Mouse (Mus musculus): ENCODE results near the gene Olfr601. TPM values are rescaled to one million over a fixed set of nuclear protein-coding genes. Genes with fewer than 3 reads are reported as not detected.
"Not testable (repeated sequence)": the region's sequence is repeated elsewhere in the genome, so short reads cannot be mapped to it uniquely, and the experiment has no call there.

The Olfr601 gene
- polyA plus RNA-seq (2015; fragmentation: Nextera tagmentation; extraction: Ambion mirVana) = not detected in 2 replicates

- ATAC-seq = no peak
- Histone ChIP-seq H3K4me3 (ENCODE audit: low read length) (no peak within 1 kb of the TSS), H3K36me3 (ENCODE audit: control insufficient read depth, insufficient read depth, low read length) (no peaks in the 10 kb centered on the region), H3K9ac (ENCODE audit: low read depth, low read length) (no peak within 1 kb of the TSS), H3K4me1 (ENCODE audit: control insufficient read depth, insufficient read depth, low read depth, low read length) (no peaks in the 10 kb centered on the region), H3K27ac (ENCODE audit: low read depth, low read length) (no peak within 1 kb of the TSS), H3K9me3 (ENCODE audit: control insufficient read depth, low read length) (no peaks in the 10 kb centered on the region), H3K27me3 (replicated peaks; ENCODE audit: control insufficient read depth, insufficient read depth, low read length) (no peaks in the 10 kb centered on the region), H3K4me2 (ENCODE audit: low read length) (no peak within 1 kb of the TSS)
- WGBS = 91% methylated on average over 1 of the region's 1 CpGs
These were observed at the start of gene Olfr601 for GRCm38 (mm10) chr7:103362555-103362954. Olfr601 (minus strand) TSS chr7:103362655.

- H3K27ac ChIP-seq (ENCODE audit: low read depth, low read length); H3K9ac ChIP-seq (ENCODE audit: low read depth, low read length); H3K9me3 ChIP-seq (ENCODE audit: control insufficient read depth, low read length); H3K4me2 ChIP-seq (ENCODE audit: low read length); H3K4me1 ChIP-seq (ENCODE audit: control insufficient read depth, insufficient read depth, low read depth, low read length); H3K36me3 ChIP-seq (ENCODE audit: control insufficient read depth, insufficient read depth, low read length); ATAC-seq; H3K4me3 ChIP-seq (ENCODE audit: low read length); H3K27me3 ChIP-seq (replicated peaks; ENCODE audit: control insufficient read depth, insufficient read depth, low read length): not testable (repeated sequence)
- 80% methylated on average over 3 of the region's 3 CpGs for WGBS
These were observed 44.1 kb upstream of the Olfr601 start for GRCm38 (mm10) chr7:103406521-103407055.

GRCm38 (mm10) chr7:103398981-103399380 lies 36.5 kb upstream of the Olfr601 start:
- Histone ChIP-seq H3K27me3 (replicated peaks; ENCODE audit: control insufficient read depth, insufficient read depth, low read length) (no peaks in the 10 kb centered on the region), H3K4me1 (ENCODE audit: control insufficient read depth, insufficient read depth, low read depth, low read length) (no peaks in the 10 kb centered on the region), H3K36me3 (ENCODE audit: control insufficient read depth, insufficient read depth, low read length) (no peaks in the 10 kb centered on the region), H3K27ac (ENCODE audit: low read depth, low read length) (no peak overlapping the region), H3K9me3 (ENCODE audit: control insufficient read depth, low read length) (no peaks in the 10 kb centered on the region), H3K4me3 (ENCODE audit: low read length) (no peak overlapping the region), H3K4me2 (ENCODE audit: low read length) (no peak overlapping the region), H3K9ac (ENCODE audit: low read depth, low read length) (no peak overlapping the region)
- 6% methylated on average over 1 of the region's 1 CpGs for WGBS
- ATAC-seq = no peak

- H3K4me1 ChIP-seq (ENCODE audit: control insufficient read depth, insufficient read depth, low read depth, low read length) = no peaks in the 10 kb centered on the region
- no peak overlapping the region for H3K4me2 ChIP-seq (ENCODE audit: low read length)
- H3K36me3 ChIP-seq (ENCODE audit: control insufficient read depth, insufficient read depth, low read length) = no peaks in the 10 kb centered on the region
- no peak overlapping the region for H3K4me3 ChIP-seq (ENCODE audit: low read length)
- no peaks in the 10 kb centered on the region for H3K27me3 ChIP-seq (replicated peaks; ENCODE audit: control insufficient read depth, insufficient read depth, low read length)
- ATAC-seq = no peak
- H3K27ac ChIP-seq (ENCODE audit: low read depth, low read length) = no peak overlapping the region
- H3K9ac ChIP-seq (ENCODE audit: low read depth, low read length) = no peak overlapping the region
- no peaks in the 10 kb centered on the region for H3K9me3 ChIP-seq (ENCODE audit: control insufficient read depth, low read length)
These were observed 35.3 kb upstream of the Olfr601 start for GRCm38 (mm10) chr7:103397758-103398157.

- Histone ChIP-seq H3K9ac (ENCODE audit: low read depth, low read length) (no peak within 1 kb of the TSS), H3K9me3 (ENCODE audit: control insufficient read depth, low read length) (no peaks in the 10 kb centered on the region), H3K27ac (ENCODE audit: low read depth, low read length) (no peak within 1 kb of the TSS), H3K4me1 (ENCODE audit: control insufficient read depth, insufficient read depth, low read depth, low read length) (no peaks in the 10 kb centered on the region), H3K36me3 (ENCODE audit: control insufficient read depth, insufficient read depth, low read length) (no peaks in the 10 kb centered on the region), H3K4me3 (ENCODE audit: low read length) (no peak within 1 kb of the TSS), H3K27me3 (replicated peaks; ENCODE audit: control insufficient read depth, insufficient read depth, low read length) (no peaks in the 10 kb centered on the region), H3K4me2 (ENCODE audit: low read length) (no peak within 1 kb of the TSS)
- ATAC-seq = no peak
These were observed 23.6 kb upstream of the Olfr601 start, which contains the start of gene Olfr603 for GRCm38 (mm10) chr7:103386077-103386476. Olfr603 (minus strand) TSS chr7:103386177.

GRCm38 (mm10) chr7:103349569-103349968 lies 12.9 kb downstream of the Olfr601 start, which contains the start of gene Olfr600:
Olfr600 (minus strand) TSS chr7:103349669.
- no peaks in the 10 kb centered on the region for H3K36me3 ChIP-seq (ENCODE audit: control insufficient read depth, insufficient read depth, low read length)
- no peaks in the 10 kb centered on the region for H3K27me3 ChIP-seq (replicated peaks; ENCODE audit: control insufficient read depth, insufficient read depth, low read length)
- no peak for ATAC-seq
- no peak within 1 kb of the TSS for H3K9ac ChIP-seq (ENCODE audit: low read depth, low read length)
- H3K9me3 ChIP-seq (ENCODE audit: control insufficient read depth, low read length) = no peaks in the 10 kb centered on the region
- H3K4me2 ChIP-seq (ENCODE audit: low read length) = no peak within 1 kb of the TSS
- H3K27ac ChIP-seq (ENCODE audit: low read depth, low read length) = no peak within 1 kb of the TSS
- H3K4me3 ChIP-seq (ENCODE audit: low read length) = no peak within 1 kb of the TSS
- H3K4me1 ChIP-seq (ENCODE audit: control insufficient read depth, insufficient read depth, low read depth, low read length) = no peaks in the 10 kb centered on the region

- Histone ChIP-seq H3K27me3 (replicated peaks; ENCODE audit: control insufficient read depth, insufficient read depth, low read length) (no peaks in the 10 kb centered on the region), H3K27ac (ENCODE audit: low read depth, low read length) (no peak within 1 kb of the TSS), H3K36me3 (ENCODE audit: control insufficient read depth, insufficient read depth, low read length) (no peaks in the 10 kb centered on the region), H3K4me3 (ENCODE audit: low read length) (no peak within 1 kb of the TSS), H3K4me2 (ENCODE audit: low read length) (no peak within 1 kb of the TSS), H3K9me3 (ENCODE audit: control insufficient read depth, low read length) (no peaks in the 10 kb centered on the region), H3K4me1 (ENCODE audit: control insufficient read depth, insufficient read depth, low read depth, low read length) (no peaks in the 10 kb centered on the region), H3K9ac (ENCODE audit: low read depth, low read length) (no peak within 1 kb of the TSS)
- ATAC-seq = no peak
- WGBS = 91% methylated on average over 1 of the region's 1 CpGs
These were observed 26.8 kb downstream of the Olfr601 start, which contains the start of gene Olfr599 for GRCm38 (mm10) chr7:103335617-103336016. Olfr599 (plus strand) TSS chr7:103335917.

- Histone ChIP-seq H3K4me3 (ENCODE audit: low read length) (no peak within 1 kb of the TSS), H3K9me3 (ENCODE audit: control insufficient read depth, low read length) (no peaks in the 10 kb centered on the region), H3K27me3 (replicated peaks; ENCODE audit: control insufficient read depth, insufficient read depth, low read length) (no peaks in the 10 kb centered on the region), H3K4me1 (ENCODE audit: control insufficient read depth, insufficient read depth, low read depth, low read length) (no peaks in the 10 kb centered on the region), H3K27ac (ENCODE audit: low read depth, low read length) (no peak within 1 kb of the TSS), H3K9ac (ENCODE audit: low read depth, low read length) (no peak within 1 kb of the TSS), H3K36me3 (ENCODE audit: control insufficient read depth, insufficient read depth, low read length) (no peaks in the 10 kb centered on the region), H3K4me2 (ENCODE audit: low read length) (no peak within 1 kb of the TSS)
- ATAC-seq = no peak
These were observed 39.2 kb downstream of the Olfr601 start, which contains the start of gene Olfr598 for GRCm38 (mm10) chr7:103323268-103323667. Olfr598 (plus strand) TSS chr7:103323568.

GRCm38 (mm10) chr7:103316015-103316414 lies 46.4 kb downstream of the Olfr601 start, which contains the start of gene Olfr597:
Olfr597 (plus strand) TSS chr7:103316315.
- not testable (repeated sequence) for ATAC-seq; H3K4me1 ChIP-seq (ENCODE audit: control insufficient read depth, insufficient read depth, low read depth, low read length); H3K36me3 ChIP-seq (ENCODE audit: control insufficient read depth, insufficient read depth, low read length); H3K4me2 ChIP-seq (ENCODE audit: low read length); H3K27ac ChIP-seq (ENCODE audit: low read depth, low read length); H3K9ac ChIP-seq (ENCODE audit: low read depth, low read length); H3K4me3 ChIP-seq (ENCODE audit: low read length); H3K9me3 ChIP-seq (ENCODE audit: control insufficient read depth, low read length); H3K27me3 ChIP-seq (replicated peaks; ENCODE audit: control insufficient read depth, insufficient read depth, low read length)
- WGBS = 88% methylated on average over 2 of the region's 2 CpGs
